Mouse (Mus musculus) layer of hippocampus, postnatal 25 days (tissue): ENCODE data around the gene Tuba1b. TPM values are rescaled to one million over a fixed set of nuclear protein-coding genes. Genes with fewer than 3 reads are reported as not detected.
"Not testable (repeated sequence)": the region's sequence is repeated elsewhere in the genome, so short reads cannot be mapped to it uniquely, and the experiment has no call there.

ENCODE experiments used
- DNase-seq, 2 experiments: peaks; one replicate each; pipeline ENCODE4 v3.0.0; 2022; ENCODE audit warnings: mixed read lengths in 2 of 2, low spot score in 1 of 2; ENCODE audit errors: extremely low spot score in 1 of 2
- total RNA-seq, 2 experiments: library from RNA; stranded (reverse); gene quantifications; 2 replicates each; pipeline ENCODE4 v1.2.3; 2021

Tuba1b gene
- total RNA-seq, 2 experiments from 2014 or later: 478 to 525 TPM

- DNase-seq: peak in 1 of 2 experiments; percentile 31
Measured at GRCm38 (mm10) chr15:98954425-98955253, 20.3 kb upstream of the Tuba1b start.

- DNase-seq: peak; percentile 89 to 93
Measured at GRCm38 (mm10) chr15:98953401-98954356, 19.3 kb upstream of the Tuba1b start, which contains the start of the genes Gm49450 and Tuba1a. Gene Gm49450 (minus strand): TSS chr15:98953551. Gene Tuba1a (minus strand): TSS chr15:98953703.

- DNase-seq: peak in 1 of 2 experiments; percentile 56
Measured at GRCm38 (mm10) chr15:98952751-98953400, 18.5 kb upstream of the Tuba1b start.

GRCm38 (mm10) chr15:98952063-98952455 is 17.7 kb upstream of the Tuba1b start:
- DNase-seq: no peak

- DNase-seq: not testable (repeated sequence)
Measured at GRCm38 (mm10) chr15:98951122-98952062, 17.0 kb upstream of the Tuba1b start.

- DNase-seq: no peak
Measured at GRCm38 (mm10) chr15:98949607-98949892, 15.2 kb upstream of the Tuba1b start.

GRCm38 (mm10) chr15:98948857-98949606 is 14.7 kb upstream of the Tuba1b start:
- no peak for DNase-seq

GRCm38 (mm10) chr15:98948382-98948781 is 14.0 kb upstream of the Tuba1b start:
- no peak for DNase-seq

- no peak for DNase-seq
Measured at GRCm38 (mm10) chr15:98947884-98948283, 13.5 kb upstream of the Tuba1b start.

GRCm38 (mm10) chr15:98943133-98943532 is 8.8 kb upstream of the Tuba1b start:
- no peak for DNase-seq

- DNase-seq: no peak
Measured at GRCm38 (mm10) chr15:98942081-98942480, 7.7 kb upstream of the Tuba1b start.

GRCm38 (mm10) chr15:98941539-98941938 is 7.2 kb upstream of the Tuba1b start:
- DNase-seq: no peak

- DNase-seq: no peak
Measured at GRCm38 (mm10) chr15:98940816-98941215, 6.5 kb upstream of the Tuba1b start.

- DNase-seq: peak; percentile 89 to 94
Measured at GRCm38 (mm10) chr15:98933833-98934216, 540 bp downstream of the Tuba1b start.

- not testable (repeated sequence) for DNase-seq
Measured at GRCm38 (mm10) chr15:98933004-98933671, 1.2 kb downstream of the Tuba1b start.

- DNase-seq: no peak
Measured at GRCm38 (mm10) chr15:98930998-98931397, 3.4 kb downstream of the Tuba1b start.

- DNase-seq: no peak
Measured at GRCm38 (mm10) chr15:98930017-98930734, 4.2 kb downstream of the Tuba1b start.
